Mouse (Mus musculus) cerebellum, postnatal 14 days (tissue): ENCODE measurements around the gene Scmh1.
"Not testable (repeated sequence)": the region's sequence is repeated elsewhere in the genome, so short reads cannot be mapped to it uniquely, and the experiment has no call there.

ENCODE experiments used
- DNase-seq, 2 experiments: peaks; one replicate each; pipeline ENCODE4 v3.0.0; 2021; ENCODE audit warnings: mixed read lengths in 2 of 2

The Scmh1 gene

DNA sequence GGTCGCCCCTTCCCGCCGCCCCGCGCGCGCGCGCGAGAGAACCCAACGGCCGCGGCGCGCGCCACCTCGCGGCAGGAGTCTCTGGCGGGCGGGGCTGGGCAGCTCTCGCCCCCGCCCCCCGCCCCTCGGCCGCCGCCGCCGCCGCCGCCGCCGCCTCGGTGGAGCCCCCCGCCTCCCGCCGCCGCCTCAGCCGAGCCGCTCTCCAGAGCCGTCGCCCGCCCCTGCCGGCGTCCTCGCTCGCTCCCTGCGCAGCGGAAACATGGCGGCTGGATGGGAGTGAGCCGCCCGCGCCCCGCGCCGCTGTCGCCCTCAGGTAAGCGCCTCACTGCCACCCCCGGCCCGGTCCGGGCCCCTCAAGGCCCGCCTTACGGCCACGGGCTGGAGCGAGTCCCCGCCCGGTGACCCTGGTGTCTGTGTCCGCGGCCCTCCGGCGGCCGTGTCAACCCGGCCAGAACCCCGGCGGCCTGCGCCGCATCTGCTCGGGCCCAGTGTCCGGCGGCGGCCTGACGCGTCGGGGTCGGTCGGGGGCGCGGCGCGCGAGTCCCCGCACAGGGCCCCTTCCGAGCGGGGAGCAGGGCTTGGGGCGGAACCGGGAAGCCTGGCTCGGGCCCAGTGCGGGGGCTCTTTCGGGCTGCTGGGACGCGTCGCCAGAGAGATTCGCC, at the start of gene Scmh1:
Gene Scmh1, plus strand, starts transcription at position 138 of the 662 bp plus-strand sequence.
- peak; percentile 80 to 88 for DNase-seq

DNA sequence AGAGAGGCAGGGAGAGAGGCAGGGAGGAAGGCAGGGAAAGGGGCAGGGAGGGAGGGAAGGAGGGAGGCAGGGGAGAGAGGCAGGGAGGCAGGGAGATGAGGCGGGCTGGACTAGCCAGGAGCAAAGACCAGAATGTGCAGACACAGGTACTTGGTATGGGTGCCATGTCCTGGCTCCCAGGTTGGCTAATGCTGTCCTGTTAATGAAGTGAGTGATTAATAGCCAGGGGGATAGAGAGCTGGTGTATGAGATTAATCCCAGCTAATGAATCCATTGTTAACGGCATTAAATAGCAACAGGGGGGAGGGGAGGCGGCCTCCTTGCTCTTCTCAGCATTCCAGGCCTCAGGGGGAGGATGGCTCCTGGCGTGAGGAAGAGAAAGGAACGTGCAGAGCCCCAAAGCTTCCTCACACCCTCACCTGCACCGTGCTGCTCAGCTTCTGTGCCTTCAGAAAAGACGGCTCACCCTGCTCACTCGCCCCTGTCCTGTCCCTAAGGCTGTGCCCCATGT, 45.0 kb upstream of the Scmh1 start:
- DNase-seq, result no peak

DNA sequence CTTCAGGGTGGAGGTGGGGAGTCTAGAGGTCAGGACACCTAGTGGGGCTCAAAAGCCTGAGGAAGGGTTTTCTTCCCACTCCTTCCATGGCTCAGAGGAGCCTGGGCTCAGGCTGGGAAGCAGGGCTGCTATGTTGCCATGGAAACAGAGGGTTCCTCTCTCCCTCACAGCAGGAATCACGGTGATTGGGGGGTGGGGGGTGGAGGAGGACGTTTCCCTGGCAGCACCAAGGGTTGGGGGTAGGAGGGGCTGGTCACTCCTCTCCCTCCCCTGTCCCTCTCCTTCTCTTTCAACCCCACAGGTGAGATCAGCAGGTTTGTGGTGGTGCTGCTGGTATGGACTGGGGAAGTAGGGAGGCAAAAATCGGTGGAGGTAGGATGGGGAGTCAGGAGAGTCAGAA, 40.4 kb upstream of the Scmh1 start:
- DNase-seq, result no peak

DNA sequence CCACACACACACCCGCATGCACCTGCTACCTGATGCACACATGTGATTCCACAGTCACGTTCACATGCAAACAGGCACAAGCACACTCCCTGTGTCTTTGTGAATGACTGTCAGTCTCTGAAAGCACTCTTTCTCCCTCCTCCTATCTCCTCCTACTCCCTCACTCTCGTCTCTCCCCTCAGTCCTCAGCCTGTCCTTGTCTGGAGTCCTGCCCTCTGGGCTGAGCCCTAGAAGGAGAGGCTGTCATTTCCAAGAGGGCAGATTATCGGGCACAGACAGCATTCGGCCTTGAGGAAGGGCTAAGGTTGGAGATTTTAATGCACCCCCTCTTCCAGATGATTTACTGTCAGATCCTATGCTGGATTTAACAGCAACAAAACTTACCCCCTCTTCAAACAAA, 39.6 kb upstream of the Scmh1 start:
- no peak for DNase-seq

DNA sequence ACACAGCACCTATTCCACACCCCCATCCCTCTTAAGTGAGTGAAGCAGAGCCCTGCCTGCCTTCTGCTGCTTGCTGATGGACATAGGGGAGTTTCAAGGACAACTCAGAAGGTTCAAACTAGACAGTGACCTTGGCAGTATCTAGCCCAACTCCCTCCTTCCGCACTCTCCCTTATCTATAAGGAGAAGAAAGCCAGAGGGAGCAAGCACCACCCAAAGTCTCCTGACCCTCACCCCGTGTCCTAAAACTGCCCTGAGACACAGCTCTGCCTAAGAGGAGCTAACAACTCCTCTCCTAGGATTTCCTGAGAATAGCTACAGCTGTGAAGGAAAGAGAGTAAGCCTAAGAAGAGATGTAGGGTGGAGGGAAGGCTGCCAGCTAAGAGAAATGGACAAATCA, 37.0 kb upstream of the Scmh1 start:
- DNase-seq, result no peak

DNA sequence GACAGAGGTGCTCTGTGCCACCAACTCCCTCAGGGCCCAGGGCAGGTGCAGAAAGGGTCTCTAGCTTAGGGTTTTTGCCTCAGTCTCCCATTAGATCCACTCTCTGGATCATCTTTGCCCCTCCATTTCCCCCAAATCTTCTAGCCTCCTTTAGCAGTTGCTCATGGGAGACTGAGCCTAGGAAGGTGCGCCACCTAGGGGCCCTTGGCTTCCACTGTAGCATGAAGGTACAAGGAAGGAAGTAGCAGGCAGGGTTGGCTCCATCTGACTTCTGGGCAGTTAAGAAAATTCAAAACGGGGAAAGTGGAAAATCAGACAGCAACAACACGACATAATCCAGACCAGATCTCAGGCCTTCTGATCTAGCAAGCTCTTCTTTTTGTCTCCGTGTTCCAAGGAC, 36.4 kb upstream of the Scmh1 start:
- DNase-seq, result peak; percentile 82 to 87

DNA sequence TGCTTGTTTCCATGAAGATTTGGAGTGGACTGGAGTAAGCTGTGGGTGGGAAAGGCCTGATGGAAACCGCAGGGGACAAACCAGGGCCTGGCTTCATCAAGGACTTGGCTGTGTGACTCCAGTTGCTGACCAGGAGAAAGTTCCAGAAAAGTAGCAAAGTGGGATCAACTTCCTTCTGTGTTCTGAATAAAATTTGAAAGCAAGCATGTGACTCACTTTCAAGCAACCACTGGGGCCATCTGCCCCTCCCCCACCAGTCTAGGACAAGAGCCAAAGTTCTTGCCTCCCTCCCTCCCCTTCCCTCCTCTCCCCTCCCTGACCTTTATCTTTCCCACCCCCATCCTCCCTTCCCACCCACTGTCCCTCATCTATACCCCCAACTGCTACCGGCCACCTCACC, 35.9 kb upstream of the Scmh1 start:
- peak in 1 of 2 experiments; percentile 45 for DNase-seq

DNA sequence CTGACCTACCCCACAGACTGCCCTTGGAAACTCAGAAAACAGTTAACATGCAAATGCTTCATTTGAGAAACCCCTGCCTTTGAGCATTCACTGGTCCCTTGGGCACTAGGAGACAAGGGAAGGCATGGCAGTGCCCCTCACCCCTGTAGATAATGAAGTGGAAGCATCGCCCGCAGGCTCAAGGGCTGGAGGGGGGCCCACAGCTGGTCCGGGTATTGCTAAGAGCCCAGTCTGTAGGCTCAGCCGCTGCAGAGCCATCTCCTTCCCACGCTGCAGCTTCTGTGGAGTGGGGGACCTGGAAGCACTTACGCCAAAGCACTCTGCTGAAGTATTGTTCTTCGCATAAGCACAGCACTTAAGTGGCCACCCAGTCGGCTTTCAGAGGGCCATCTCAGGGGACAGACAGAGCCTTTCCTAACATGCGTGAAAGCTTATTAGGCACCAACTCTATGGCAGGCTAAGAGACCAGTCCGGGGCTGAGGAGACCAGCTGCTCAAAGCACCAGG, 35.2 kb upstream of the Scmh1 start:
- DNase-seq, result no peak

DNA sequence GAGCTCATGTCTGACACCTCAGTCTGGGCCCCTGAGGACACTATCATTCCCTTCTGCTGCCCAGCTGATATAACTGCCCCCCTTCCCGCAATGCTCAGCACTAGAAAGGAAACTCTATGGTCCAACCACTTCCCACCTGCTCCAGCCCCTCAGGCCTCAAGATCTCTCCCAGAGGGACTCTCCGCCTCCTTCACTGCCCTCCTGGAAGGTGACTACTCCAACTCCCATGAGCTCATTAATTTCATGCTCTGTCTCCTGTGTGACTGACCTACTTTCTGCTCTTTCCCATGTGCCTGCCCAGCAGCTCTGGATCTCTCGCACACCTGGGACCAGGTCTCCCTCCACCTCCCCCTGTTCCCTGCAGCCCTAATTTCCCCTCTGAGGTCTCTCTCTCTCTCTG, 32.2 kb upstream of the Scmh1 start:
- no peak for DNase-seq

DNA sequence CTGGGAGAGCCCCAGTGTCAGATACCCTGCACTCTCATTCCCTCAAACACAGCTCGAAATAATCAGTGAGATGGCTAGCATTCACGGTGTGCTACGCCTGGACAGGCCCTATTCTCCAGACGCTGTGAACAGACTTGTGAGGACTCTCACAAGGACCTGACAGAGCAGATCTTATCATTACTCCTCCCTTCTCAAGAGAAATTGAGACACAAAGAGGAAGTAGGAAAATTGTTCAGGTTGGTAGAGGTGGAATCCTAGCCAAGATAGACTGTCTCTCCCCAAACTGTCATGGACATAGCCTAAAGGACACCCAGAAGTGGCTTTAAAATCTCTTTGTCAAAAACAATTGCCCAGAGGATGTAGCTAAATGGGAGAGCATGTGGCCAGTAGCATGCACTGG, 31.3 kb upstream of the Scmh1 start:
- no peak for DNase-seq

DNA sequence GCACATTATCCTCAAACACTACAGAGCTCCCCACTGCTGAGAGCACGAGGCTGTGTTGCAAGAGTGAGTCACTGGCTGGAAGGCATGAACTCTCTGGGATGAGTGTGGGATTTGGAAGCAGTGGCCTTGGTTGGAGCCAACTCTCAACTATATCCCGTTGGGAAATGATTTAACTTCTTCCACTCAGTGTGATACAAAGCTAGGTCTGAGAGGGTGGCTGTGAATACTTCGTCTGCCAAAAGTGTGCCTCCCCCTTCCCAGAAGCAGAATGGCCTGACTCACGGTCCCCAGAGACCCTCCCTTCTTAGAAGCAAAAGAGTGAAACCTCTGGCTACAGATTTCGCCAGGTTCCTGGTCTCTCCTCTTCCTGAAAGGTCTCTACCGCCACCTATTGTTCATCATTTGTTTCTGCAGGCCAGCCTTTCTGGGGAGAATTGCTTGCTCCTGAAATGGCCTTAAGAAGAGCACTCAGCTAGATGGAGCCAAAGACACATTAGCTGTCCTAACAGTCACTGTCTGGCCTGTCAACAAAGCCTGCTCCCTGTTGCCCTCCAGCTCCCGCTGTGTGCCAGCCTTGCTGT, 24.2 kb upstream of the Scmh1 start:
- DNase-seq, result peak; percentile 83 to 87

DNA sequence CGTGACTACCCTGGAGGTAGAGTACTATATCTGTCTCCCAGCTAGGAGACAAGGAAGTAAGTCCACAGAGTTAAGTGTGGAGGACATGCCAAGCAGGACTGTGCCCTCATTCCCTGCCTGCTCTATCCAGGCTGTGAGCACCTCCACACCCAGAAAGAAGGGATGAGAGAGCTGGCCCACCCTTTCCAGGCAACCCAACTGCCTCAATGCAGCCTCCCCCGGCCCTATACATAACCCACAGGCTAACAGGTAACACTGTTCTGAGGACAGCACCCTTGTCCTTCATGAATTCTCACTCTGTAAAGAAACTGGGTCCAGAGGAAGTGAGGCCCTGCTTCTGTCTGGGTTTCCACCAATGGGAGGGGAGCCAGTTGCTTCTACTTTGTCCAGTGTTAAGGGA, 19.6 kb upstream of the Scmh1 start:
- no peak for DNase-seq

DNA sequence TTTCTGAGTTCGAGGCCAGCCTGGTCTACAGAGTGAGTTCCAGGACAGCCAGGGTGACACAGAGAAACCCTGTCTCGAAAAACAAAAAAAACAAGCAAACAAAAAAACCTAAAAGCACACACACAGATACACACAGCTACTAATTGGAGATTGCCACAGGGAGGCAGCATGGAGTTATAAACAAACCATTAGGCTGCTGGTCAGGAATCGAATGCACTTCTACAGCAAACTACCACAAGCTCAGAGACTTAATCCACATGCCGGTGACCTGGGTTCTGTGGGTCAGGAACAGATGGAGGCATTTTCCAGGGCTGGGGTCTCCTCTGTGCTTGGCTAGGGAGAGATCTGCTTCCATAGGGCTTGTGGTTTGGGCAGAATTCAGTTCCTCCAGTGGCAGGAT, 17.6 kb upstream of the Scmh1 start:
- peak; percentile 63 to 69 for DNase-seq

DNA sequence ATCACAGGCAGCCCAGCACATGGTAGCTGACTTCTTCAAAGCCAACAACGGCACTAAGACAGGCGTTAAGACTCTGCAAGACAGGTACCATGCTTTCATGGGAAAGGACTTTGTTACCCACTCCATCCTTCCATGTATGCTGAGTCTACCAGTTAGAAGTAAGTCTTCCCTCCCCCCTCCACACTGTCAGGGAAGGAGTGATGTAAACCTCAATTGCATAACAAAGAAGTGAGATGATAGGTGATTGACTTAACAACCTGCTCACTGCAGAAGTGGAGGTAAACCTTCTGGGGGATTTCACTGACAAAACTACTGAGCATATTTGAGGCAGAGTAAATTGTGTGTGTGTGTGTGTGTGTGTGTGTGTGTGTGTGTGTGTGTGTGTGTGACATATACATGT, 17.1 kb upstream of the Scmh1 start:
- no peak for DNase-seq

DNA sequence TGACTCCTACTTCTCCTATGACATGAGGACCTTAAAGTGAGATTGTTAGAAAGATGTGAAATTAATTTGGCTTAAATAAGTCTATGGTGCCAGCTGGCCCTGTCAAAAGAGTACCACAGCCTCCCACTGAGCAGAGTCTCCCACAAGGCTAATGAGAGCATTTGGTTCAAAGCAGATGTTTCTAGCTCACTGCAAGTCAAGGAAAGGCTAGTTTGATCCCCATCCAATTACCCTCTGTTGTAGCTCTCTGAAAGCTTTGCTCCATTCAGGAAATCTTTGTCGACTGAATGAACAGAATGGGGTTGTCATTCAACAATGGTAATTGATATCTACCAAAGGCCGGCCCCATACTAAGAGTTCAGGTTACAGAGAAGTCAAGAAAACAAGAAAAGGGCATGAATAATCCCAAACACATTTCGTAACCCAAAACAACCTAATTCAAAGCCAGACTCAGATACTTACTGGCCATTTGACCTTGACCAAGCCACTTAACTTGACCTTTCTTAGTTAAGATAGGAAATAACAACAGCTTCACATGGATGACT, 16.0 kb upstream of the Scmh1 start:
- DNase-seq, result no peak

DNA sequence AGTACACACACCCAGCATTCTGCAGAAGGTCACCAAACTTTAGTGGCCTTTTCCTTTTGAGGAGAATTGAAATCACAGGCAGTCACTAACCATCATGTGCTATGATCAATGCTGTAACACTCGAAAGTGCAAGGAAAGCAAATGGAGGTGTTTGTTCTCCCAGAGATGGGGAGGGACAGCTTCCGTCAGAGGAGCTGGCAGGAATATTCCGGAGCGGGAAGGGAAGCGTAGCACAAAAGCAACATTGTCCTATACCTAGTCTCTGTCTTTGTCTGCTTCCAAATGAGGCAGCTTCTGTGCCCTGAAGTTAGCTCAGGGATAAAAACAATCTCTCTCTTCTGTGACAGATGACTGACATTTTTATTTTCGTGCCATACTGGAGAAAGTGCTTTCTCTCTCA, 15.5 kb upstream of the Scmh1 start:
- DNase-seq, result no peak

DNA sequence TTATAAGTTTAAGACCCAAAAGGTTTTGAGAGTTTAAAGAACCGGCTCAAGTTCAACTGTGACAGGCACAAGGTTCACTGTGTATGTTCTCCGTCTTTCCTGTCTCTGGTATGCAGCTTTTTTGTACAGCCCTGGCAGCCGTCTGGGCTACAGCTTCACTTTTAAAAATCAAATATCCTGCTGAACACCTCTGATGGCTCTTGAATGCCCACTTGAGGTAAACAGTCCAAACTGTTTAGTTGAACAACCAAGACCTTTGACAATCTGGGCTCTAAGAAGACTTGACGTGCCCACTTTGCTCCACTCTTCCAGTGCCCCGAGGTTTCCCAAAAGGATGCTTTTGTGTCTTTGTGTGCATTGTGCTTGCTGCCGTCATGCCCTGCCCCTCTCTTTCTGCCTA, 13.5 kb upstream of the Scmh1 start:
- DNase-seq, result no peak

DNA sequence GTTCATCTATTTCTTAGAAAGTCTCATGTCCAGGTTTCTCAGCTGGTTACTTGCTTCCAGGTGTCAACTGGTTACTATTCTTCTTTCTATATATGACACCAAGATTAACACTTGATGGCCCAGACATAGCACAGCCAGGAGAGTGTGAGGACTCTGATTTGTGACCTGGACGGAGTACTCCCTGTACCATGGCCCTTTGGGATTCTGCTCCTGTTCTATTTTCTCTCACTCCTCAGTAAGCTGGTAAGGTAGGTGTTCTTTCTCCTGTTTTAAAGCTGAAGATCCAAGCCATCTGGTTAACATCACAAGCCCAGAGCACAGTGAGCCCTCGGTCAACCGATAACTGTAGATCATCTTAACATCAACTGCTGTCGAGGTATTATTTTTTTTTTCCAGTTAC, 12.7 kb upstream of the Scmh1 start:
- no peak for DNase-seq

DNA sequence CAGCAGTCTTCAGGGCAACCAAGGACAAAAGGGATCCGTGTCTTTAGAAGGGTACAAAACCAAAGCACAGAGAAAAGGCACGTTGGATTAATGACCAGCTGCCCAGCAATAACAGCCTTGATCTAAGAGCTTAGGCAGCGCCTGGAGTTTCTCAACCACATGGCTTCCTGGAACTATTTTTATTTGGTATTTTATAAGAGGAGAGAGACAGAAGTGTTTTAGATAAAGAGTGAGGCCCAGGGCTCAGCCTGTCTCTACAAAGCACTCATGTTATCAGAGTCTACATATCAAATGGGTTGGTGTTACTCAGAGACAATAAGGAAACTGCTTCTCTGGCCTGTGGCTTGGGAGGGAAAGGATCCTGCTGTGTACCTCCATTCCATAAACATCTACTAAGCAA, 12.3 kb upstream of the Scmh1 start:
- DNase-seq, result no peak

DNA sequence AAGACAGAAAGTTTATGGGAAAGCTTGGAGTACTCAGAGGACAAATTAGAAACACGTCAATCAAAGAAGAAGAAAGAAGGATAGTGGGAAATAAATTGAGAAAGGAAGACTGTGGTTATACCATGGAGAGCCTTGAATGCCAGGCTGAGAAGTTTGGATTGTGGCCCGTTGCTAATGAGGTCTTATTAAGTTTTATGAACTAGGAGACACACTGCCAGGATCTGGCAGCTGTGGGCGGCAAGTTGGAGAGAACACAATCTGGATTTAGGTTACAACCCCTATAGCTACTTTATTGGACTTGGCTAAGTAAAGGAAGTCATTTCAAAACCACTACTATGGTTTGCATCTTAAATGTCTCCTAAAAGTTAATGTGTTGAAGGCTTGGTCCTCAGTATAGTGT, 4.8 kb upstream of the Scmh1 start:
- no peak for DNase-seq

DNA sequence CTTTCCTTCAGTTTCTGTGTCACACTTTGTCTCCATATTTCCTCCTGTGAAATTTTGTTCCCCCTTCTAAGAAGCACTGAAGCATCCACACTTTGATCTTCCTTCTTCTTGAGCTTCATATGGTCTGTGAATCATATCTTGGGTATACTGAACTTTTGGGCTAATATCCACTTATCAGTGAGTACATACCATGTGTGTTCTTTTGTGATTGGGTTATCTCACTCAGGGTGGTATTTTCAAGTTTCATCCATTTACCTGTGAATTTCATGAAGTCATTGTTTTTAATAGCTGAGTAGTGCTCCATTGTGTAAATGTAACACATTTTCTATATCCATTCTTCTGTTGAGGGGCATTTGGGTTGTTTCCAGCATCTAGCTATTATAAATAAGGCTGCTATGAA, 3.0 kb upstream of the Scmh1 start:
- DNase-seq, result not testable (repeated sequence)

DNA sequence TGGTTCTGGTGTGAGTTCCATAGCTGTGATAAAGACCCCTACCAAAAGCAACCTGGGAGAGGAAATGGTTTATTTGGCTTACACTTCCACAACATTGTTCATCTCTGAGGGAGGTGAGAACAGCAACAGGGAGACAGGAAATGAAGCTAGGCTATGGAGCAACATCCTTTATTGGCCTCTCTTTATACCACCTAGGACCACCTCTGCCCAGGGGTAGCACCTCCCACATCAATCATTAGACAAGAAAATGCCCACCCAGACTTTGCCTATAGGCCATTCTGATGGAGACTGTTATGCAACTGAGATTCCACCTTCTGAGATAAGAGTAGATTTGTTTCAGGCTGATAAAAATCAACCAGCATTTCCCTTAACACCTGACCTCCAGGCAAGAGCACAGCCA, 834 bp upstream of the Scmh1 start:
- no peak for DNase-seq

DNA sequence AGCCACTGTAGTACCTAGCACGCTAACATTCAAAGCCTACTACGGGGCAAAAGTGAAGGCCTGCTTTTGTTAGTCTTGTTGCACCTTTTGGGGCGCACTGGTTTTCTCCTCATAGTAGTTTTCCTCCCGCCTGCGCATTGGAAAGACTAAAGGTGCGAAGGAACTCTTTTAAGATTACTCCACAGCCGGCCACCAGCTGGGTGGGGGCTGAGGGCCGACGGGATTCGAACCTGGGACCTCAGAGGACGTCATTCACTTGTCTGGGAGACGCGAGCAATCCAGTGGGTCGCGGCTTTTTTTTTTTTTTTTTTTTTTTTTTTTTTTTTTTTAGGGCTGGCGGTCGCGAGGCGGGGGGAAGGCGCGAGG, 320 bp upstream of the Scmh1 start:
- DNase-seq, result no peak

DNA sequence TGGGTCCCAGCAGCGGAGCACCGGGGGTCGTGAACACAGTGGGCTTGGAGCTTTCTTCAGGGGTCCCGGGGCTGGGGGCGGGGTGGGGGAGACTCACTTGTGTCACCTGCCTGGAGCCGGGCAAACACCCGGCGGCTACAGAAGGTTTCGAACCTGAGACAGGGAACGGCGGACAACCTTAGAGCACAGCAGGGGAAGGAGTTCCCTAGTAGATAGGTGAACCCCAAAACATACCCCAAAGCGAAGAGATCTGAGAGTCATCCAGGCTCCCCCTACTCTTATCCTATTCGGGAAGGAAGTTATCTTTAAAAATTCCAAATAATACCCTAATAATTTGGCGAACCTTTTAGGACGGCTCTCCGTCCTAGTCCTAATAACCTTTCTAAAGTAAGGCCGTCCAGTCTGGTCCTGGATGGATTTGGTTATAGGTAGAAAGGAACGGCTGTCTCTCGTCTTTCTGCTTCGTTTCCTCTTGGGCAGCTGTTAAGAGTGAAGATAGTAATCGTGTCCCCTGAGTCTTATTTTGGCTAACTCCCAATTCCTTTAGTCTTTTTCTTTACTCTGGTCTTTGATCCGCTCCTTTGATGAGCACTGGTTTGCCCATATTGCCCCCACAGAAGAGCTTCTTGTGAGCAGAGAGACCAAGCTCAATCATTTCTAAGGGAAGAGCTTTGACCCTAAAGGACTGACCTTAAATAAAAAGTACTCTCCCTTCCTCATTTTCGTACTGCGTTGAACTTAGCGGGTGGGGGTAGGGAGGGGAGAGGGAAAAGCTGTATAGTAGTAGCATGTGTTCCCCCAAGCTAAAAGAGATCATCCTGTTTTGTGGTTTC, 941 bp downstream of the Scmh1 start:
- DNase-seq, result peak in 1 of 2 experiments; percentile 17
